23 mouse cellular contexts compared by ENCODE assay signal in the genomic region with DNA sequence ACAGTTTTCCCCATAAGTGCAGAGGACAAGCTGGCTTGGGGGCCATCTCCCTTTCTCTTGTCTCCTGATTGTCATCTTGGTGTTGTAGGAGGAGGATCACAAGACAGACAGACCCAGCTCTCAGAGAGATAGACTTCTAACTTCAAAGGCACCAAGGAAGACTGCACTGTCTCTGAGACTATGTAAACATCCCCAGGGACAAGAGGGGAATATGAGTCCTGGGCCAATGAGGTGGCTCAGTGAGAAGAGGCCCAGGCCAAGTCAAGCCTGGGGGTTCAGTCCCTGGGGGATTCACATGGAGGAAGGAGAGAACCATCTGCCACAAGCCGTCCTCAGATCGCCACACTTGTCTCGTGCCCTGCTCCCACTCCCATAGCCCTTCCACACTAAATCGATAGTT. TPM values are rescaled to one million over a fixed set of nuclear protein-coding genes. Genes with fewer than 3 reads are reported as not detected.
A peak's percentile ranks its signal among the peaks of the same experiment; 100 is the strongest.
DNase-seq lines count a peak whose midpoint lies in the region; ATAC-seq and TF ChIP-seq lines count a peak whose summit lies in the region.
"Had no signal": no experiment of that assay in that cellular context is flagged by ENCODE, and none has a peak within 500 bp of the region (broad histone marks: within the 10 kb centered on the region; RNA-seq: fewer than 3 reads in every experiment).

No protein-coding gene starts in this region.

- no peak overlapping the region for H3K4me2 ChIP-seq in hindbrain, embryonic 13.5 days
- no peak overlapping the region for H3K4me2 ChIP-seq in kidney, embryonic 16.5 days (replicated peaks; ENCODE audit: low read depth, low read length)
- H3K4me2 ChIP-seq: embryonic facial prominence, embryonic 12.5 days; embryonic facial prominence, embryonic 15.5 days; heart, embryonic 11.5 days; heart, embryonic 15.5 days; hindbrain, embryonic 14.5 days had no signal

- no peaks in the 10 kb centered on the region for H3K27me3 ChIP-seq in hindbrain, embryonic 10.5 days (ENCODE audit: insufficient read depth, poor library complexity, severe bottlenecking)
- no peaks in the 10 kb centered on the region for H3K27me3 ChIP-seq in hindbrain, embryonic 13.5 days
- H3K27me3 ChIP-seq in kidney, embryonic 16.5 days (ENCODE audit: insufficient read depth, low read length), result no peaks in the 10 kb centered on the region
- H3K27me3 ChIP-seq: embryonic facial prominence, embryonic 12.5 days; embryonic facial prominence, embryonic 15.5 days; heart, embryonic 15.5 days; Patski had no signal

- H3K9ac ChIP-seq in hindbrain, embryonic 13.5 days, result no peak overlapping the region
- H3K9ac ChIP-seq in kidney, embryonic 16.5 days (replicated peaks; ENCODE audit: low read length), result no peak overlapping the region
- H3K9ac ChIP-seq: embryonic facial prominence, embryonic 12.5 days; embryonic facial prominence, embryonic 15.5 days; forebrain, postnatal 0 days; heart, embryonic 15.5 days; hindbrain, embryonic 14.5 days had no signal

- H3K4me3 ChIP-seq in gastrocnemius, adult 2 months, result no peak overlapping the region
- no peak overlapping the region for H3K4me3 ChIP-seq in hindbrain, embryonic 10.5 days
- H3K4me3 ChIP-seq in hindbrain, embryonic 13.5 days, result no peak overlapping the region
- no peak overlapping the region for H3K4me3 ChIP-seq in kidney, embryonic 16.5 days (ENCODE audit: low read length)
- H3K4me3 ChIP-seq: embryonic facial prominence, embryonic 12.5 days; embryonic facial prominence, embryonic 15.5 days; heart, embryonic 15.5 days had no signal

- H3K9me3 ChIP-seq in hindbrain, embryonic 10.5 days, result no peaks in the 10 kb centered on the region
- no peaks in the 10 kb centered on the region for H3K9me3 ChIP-seq in hindbrain, embryonic 13.5 days
- no peaks in the 10 kb centered on the region for H3K9me3 ChIP-seq in kidney, embryonic 16.5 days (ENCODE audit: low read length)
- H3K9me3 ChIP-seq: embryonic facial prominence, embryonic 12.5 days; embryonic facial prominence, embryonic 15.5 days; G1E; heart, embryonic 15.5 days had no signal

- ATAC-seq in hindbrain, embryonic 13.5 days (ENCODE audit: low FRiP score), result no peak
- ATAC-seq in kidney, embryonic 16.5 days (ENCODE audit: low FRiP score, low TSS enrichment), result peak; percentile 63
- ATAC-seq: forebrain, embryonic 14.5 days; forebrain, postnatal 0 days; hindbrain, postnatal 0 days; inflammation-experienced regulatory T-cells, adult 6 months; Patski had no signal

- intact Hi-C loops in gastrocnemius, adult 2 months (cut with DNase I), result no loop called here

- WGBS in hindbrain, embryonic 10.5 days, result 85% methylated on average over 4 of the region's 4 CpGs
- WGBS in hindbrain, embryonic 13.5 days, result 95% methylated on average over 4 of the region's 4 CpGs
- 55% methylated on average over 4 of the region's 4 CpGs for WGBS in kidney, embryonic 16.5 days

- no peaks in the 10 kb centered on the region for H3K36me3 ChIP-seq in hindbrain, embryonic 10.5 days
- no peaks in the 10 kb centered on the region for H3K36me3 ChIP-seq in hindbrain, embryonic 13.5 days
- H3K36me3 ChIP-seq in kidney, embryonic 16.5 days (ENCODE audit: insufficient read depth, low read length), result no peaks in the 10 kb centered on the region
- H3K36me3 ChIP-seq: embryonic facial prominence, embryonic 12.5 days; embryonic facial prominence, embryonic 15.5 days; G1E; heart, embryonic 15.5 days had no signal

- no peak for DNase-seq in gastrocnemius, adult 2 months
- no peak for DNase-seq in gastrocnemius, postnatal 10 days
- DNase-seq in hindbrain, embryonic 10.5 days (ENCODE audit: low spot score), result no peak
- DNase-seq in kidney, adult 18-20 months, result no peak
- DNase-seq: adrenal gland, postnatal 10 days; adrenal gland, postnatal 36 days; cerebellum, adult 18-20 months; cerebellum, adult 9-10 months; cerebellum, postnatal 14 days; forebrain, postnatal 0 days; gastrocnemius, postnatal 36 days had no signal

- peaks cover 15% of the 10 kb centered on the region; the same call in 1 of the 2 replicates for H3K4me1 ChIP-seq in hindbrain, embryonic 10.5 days (replicated peaks)
- H3K4me1 ChIP-seq in hindbrain, embryonic 13.5 days (replicated peaks), result peaks cover 5% of the 10 kb centered on the region; the same call in 1 of the 2 replicates
- peaks cover 4% of the 10 kb centered on the region; the same call in 1 of the 2 replicates for H3K4me1 ChIP-seq in kidney, embryonic 16.5 days (ENCODE audit: insufficient read depth, low read length)
- H3K4me1 ChIP-seq: embryonic facial prominence, embryonic 12.5 days; embryonic facial prominence, embryonic 15.5 days had no signal

- H3K27ac ChIP-seq in gastrocnemius, adult 2 months, result peak overlapping the region; percentile 68
- 0 out of 2 replicates have a peak overlapping the region, but pooled peaks have one; percentile 23 for H3K27ac ChIP-seq in hindbrain, embryonic 10.5 days
- H3K27ac ChIP-seq in hindbrain, embryonic 13.5 days, result no peak overlapping the region
- no peak overlapping the region for H3K27ac ChIP-seq in kidney, embryonic 16.5 days (ENCODE audit: low read length)
- H3K27ac ChIP-seq: embryonic facial prominence, embryonic 12.5 days; embryonic facial prominence, embryonic 15.5 days; heart, embryonic 15.5 days; hindbrain, embryonic 14.5 days; hindbrain, postnatal 0 days had no signal

- TF ChIP-seq CTCF in gastrocnemius, adult 2 months (IDR thresholded peaks at IDR 0.05), result no peak

RNA-seq across cellular contexts. Expression of gene Lifr, which starts 45.4 kb away (rescaled TPM):
- 10 to 100 TPM; 66.2 to 83.3 TPM for total RNA-seq in gastrocnemius, adult 2 months (2021)
- total RNA-seq in gastrocnemius, postnatal 10 days (2021), result 10 to 100 TPM; 48.4 to 55.9 TPM
- 11.0 and 13.4 TPM in 2 replicates for polyA plus RNA-seq in hindbrain, embryonic 10.5 days (2016; fragmentation: Nextera tagmentation; extraction: Ambion mirVana)
- polyA plus RNA-seq in hindbrain, embryonic 13.5 days (2015; fragmentation: Nextera tagmentation; extraction: Ambion mirVana), result 17.2 and 19.1 TPM in 2 replicates
- 23.7 and 24.8 TPM in 2 replicates for polyA plus RNA-seq in kidney, embryonic 16.5 days (2015; fragmentation: Nextera tagmentation; extraction: Ambion mirVana)
- polyA plus RNA-seq: G1E had no signal

Comparison
In these comparisons a context has a peak if more than half of its experiments do, and no peak if none do; other contexts are left out.
1. H3K27ac ChIP-seq: peak in gastrocnemius, adult 2 months (single experiment) and hindbrain, embryonic 10.5 days (single experiment); none in hindbrain, embryonic 13.5 days (single experiment) and kidney, embryonic 16.5 days (single experiment).